Mouse (Mus musculus): ENCODE results near the gene Catsper4. TPM values are rescaled to one million over a fixed set of nuclear protein-coding genes. Genes with fewer than 3 reads are reported as not detected.

Gene Catsper4
- total and polyA plus RNA-seq, 3 experiments = not detected

GRCm38 (mm10) chr4:134238279-134238651, 11.1 kb upstream of the Catsper4 start, which contains the start of gene Cnksr1 (continued):
- no peak for TF ChIP-seq EP300 (IDR thresholded peaks at IDR 0.05; ENCODE audit: low read length)

DNA sequence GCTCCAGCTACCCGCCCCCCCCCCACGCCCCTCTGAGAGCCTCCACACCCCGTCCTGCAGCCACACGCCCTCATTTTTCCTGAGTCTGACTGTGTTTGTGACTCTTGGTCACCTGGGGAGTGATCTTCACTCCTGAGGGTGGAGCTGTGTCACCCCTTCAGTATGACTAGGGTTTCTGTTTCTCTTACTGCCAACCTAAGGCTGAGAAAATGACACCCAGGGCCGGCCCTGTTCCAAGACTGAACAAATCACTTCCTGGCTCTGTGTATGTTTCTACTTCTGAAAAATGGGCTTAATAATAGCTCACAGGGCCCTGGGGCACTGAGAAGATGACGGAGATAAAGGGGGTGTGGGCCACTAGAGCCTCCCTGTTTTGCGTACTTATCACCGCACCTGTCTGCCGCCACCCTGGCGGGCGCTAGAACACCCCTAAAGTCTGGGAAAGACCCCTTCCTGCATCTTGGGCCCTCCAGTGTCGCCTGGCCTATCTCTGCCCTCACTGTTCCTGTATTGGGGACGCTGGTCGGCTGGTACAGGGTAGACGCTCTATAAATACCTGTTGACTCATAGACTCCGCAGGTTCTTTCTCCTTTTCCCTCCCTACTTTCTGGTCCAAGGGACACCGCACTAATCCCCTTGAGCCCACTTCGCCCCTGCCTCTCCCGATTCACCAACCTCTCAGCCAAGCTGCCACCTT, 10.5 kb upstream of the Catsper4 start:
- dilution Hi-C loops (cut with MboI; ENCODE audit: extremely low pct_ligation_motif_present, extremely low pct_unique_long_range_greater_than_20kb, low sequenced_read_pairs) = no loop called here
- Histone ChIP-seq H3K79me2 (replicated peaks; ENCODE audit: control insufficient read depth, extremely low read depth, insufficient read depth, poor library complexity, severe bottlenecking) (no peaks in the 10 kb centered on the region), H3K4me1 (ENCODE audit: control insufficient read depth in 1 of 2, insufficient read depth in 2 of 2) (peaks cover 6 to 10% of the 10 kb centered on the region in 2 experiments; a peak in 2 of 4 replicates), H3K9ac (ENCODE audit: insufficient read depth, low read depth) (no peak overlapping the region), H3K27me3 (replicated peaks) (peaks cover 9% of the 10 kb centered on the region), H3K4me2 (ENCODE audit: insufficient read depth, low read depth, poor library complexity, severe bottlenecking) (no peak overlapping the region), H3K36me3 (replicated peaks in 1 of 2; ENCODE audit: control insufficient read depth in 1 of 2, insufficient read depth in 1 of 2, low read length in 1 of 2) (peaks cover 0 to 2% of the 10 kb centered on the region in 2 experiments), H3K4me3 (replicated peaks in 1 of 3; ENCODE audit: low read depth in 2 of 3, low read length in 2 of 3, poor library complexity in 1 of 3) (no peak overlapping the region), H3K27ac (ENCODE audit: insufficient read depth, low read depth) (no peak overlapping the region), H3K9me3 (replicated peaks; ENCODE audit: low read length) (no peaks in the 10 kb centered on the region)
- DNase-seq (ENCODE audit: extremely low read depth) = no peak
- in situ Hi-C loops (cut with MboI; ENCODE audit: low pct_ligation_motif_present, low pct_unique_long_range_greater_than_20kb, low sequenced_read_pairs) = no loop called here
- no peak for TF ChIP-seq TBP (conservative IDR thresholded peaks at IDR 0.05; ENCODE audit: low read depth, low read length)
- no peak for TF ChIP-seq CHD2 (IDR thresholded peaks at IDR 0.05; ENCODE audit: low read length)
- TF ChIP-seq NELFE (IDR thresholded peaks at IDR 0.05; ENCODE audit: low read depth, low read length) = no peak
- TF ChIP-seq ELF1 (IDR thresholded peaks at IDR 0.05; ENCODE audit: low read depth, low read length) = no peak

DNA sequence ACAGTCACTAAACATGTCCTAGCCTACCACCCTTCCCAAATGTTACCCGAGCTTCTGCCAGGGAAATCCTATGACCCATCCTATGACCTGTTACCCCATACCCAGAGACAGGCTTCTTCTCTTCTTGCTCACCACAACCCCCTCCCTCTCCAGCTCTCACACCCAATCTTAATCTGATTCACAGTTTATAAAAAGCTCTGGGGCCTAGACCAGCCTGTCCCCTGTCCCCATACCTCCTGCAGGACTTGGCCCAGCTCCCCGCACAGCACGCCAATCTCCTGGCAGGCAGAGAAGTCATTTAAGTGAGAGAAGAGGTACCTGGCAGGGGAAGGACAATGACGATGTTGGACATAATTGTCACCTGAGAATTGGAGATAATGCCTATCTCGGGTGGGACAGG, 7.7 kb upstream of the Catsper4 start:
- Histone ChIP-seq H3K36me3 (replicated peaks in 1 of 2; ENCODE audit: control insufficient read depth in 1 of 2, insufficient read depth in 1 of 2, low read length in 1 of 2) (no peaks in the 10 kb centered on the region), H3K27me3 (replicated peaks) (peaks cover 16% of the 10 kb centered on the region), H3K79me2 (replicated peaks; ENCODE audit: control insufficient read depth, extremely low read depth, insufficient read depth, poor library complexity, severe bottlenecking) (no peaks in the 10 kb centered on the region), H3K9ac (ENCODE audit: insufficient read depth, low read depth) (no peak overlapping the region), H3K9me3 (replicated peaks; ENCODE audit: low read length) (no peaks in the 10 kb centered on the region), H3K27ac (ENCODE audit: insufficient read depth, low read depth) (no peak overlapping the region), H3K4me3 (replicated peaks in 1 of 3; ENCODE audit: low read depth in 2 of 3, low read length in 2 of 3, poor library complexity in 1 of 3) (no peak overlapping the region), H3K4me2 (ENCODE audit: insufficient read depth, low read depth, poor library complexity, severe bottlenecking) (no peak overlapping the region), H3K4me1 (ENCODE audit: control insufficient read depth in 1 of 2, insufficient read depth in 2 of 2) (peaks cover 6 to 10% of the 10 kb centered on the region in 2 experiments; a peak in 2 of 4 replicates)
- TF ChIP-seq TBP (conservative IDR thresholded peaks at IDR 0.05; ENCODE audit: low read depth, low read length) (no peak), MXI1 (IDR thresholded peaks at IDR 0.05; ENCODE audit: low read depth, low read length) (no peak), NRF1 (IDR thresholded peaks at IDR 0.05; ENCODE audit: low read depth, low read length) (no peak), E2F4 (IDR thresholded peaks at IDR 0.05; ENCODE audit: insufficient replicate concordance, low read depth, low read length) (no peak), TCF12 (IDR thresholded peaks at IDR 0.05; ENCODE audit: low read depth, low read length) (no peak), ETS1 (conservative IDR thresholded peaks at IDR 0.05; ENCODE audit: low read depth, low read length) (no peak), MAFK (IDR thresholded peaks at IDR 0.05; ENCODE audit: insufficient replicate concordance, low read length) (no peak), ELF1 (IDR thresholded peaks at IDR 0.05; ENCODE audit: low read depth, low read length) (no peak)
- no peak for DNase-seq (ENCODE audit: extremely low read depth)
- dilution Hi-C loops (cut with MboI; ENCODE audit: extremely low pct_ligation_motif_present, extremely low pct_unique_long_range_greater_than_20kb, low sequenced_read_pairs) (no loop called here), in situ Hi-C loops (cut with MboI; ENCODE audit: low pct_ligation_motif_present, low pct_unique_long_range_greater_than_20kb, low sequenced_read_pairs) (no loop called here)
